Mouse (Mus musculus) cortical plate, adult 2 months (tissue): ENCODE data around the gene Tbc1d2. TPM values are rescaled to one million over a fixed set of nuclear protein-coding genes. Genes with fewer than 3 reads are reported as not detected.
"Not testable (repeated sequence)": the region's sequence is repeated elsewhere in the genome, so short reads cannot be mapped to it uniquely, and the experiment has no call there.

Experiments
- H3K27ac ChIP-seq: fragments of 200-500 bp; 2 replicates; pipeline ENCODE4 v1.5.1; 2012; ENCODE audit warnings: low read length, control low read depth, inconsistent platforms; ENCODE audit not compliant: insufficient read depth
- H3K4me1 ChIP-seq: fragments of 200-500 bp; 2 replicates; pipeline ENCODE4 v1.6.1; 2011; ENCODE audit warnings: low read length; ENCODE audit not compliant: control insufficient read depth, insufficient read depth
- H3K4me3 ChIP-seq: fragments of 200-500 bp; 2 replicates; pipeline ENCODE4 v1.5.1; 2011; ENCODE audit warnings: mild to moderate bottlenecking, low read length, control low read depth; ENCODE audit not compliant: insufficient read depth
- CTCF ChIP-seq: fragments of 200-500 bp; IDR thresholded peaks from 2 replicates; pipeline ENCODE4 v1.5.1; 2011; ENCODE audit warnings: mild to moderate bottlenecking, control low read depth, low read length; ENCODE audit not compliant: insufficient read depth; ENCODE audit errors: extremely low read depth
- POLR2A ChIP-seq: fragments of 200-500 bp; IDR thresholded peaks from 2 replicates; pipeline ENCODE4 v1.6.1; 2011; ENCODE audit warnings: mild to moderate bottlenecking, low read length, control low read depth; ENCODE audit not compliant: insufficient read depth; ENCODE audit errors: extremely low read depth
- polyA plus RNA-seq: library from polyadenylated mRNA; depleted of rRNA; stranded (reverse); fragments of >200 nt; gene quantifications from 2 replicates; pipeline ENCODE4 v1.2.3, GENCODE M21; 2012

Gene Tbc1d2
- polyA plus RNA-seq, 1 experiment = 5.6 TPM

DNA sequence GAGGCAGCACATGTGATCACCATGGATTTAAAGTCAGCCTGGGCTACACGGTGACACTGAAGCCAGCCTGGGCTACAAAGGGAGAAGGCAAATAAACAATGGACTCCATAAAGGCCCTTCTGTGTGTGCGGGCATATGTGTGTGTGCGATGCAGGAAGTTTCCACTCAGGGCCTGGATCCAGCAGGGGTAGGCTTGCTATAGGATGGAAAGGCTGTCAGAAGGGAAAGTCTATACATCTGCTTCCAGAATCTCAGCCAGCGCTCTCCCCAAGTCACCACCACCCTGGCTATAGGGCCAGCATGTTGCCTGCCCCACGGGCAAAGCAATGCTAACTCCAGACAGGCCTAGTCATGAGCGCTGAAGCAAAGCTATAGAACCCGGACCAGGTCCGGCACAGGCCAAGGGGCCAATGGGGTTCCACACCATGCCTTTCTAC, 6.3 kb downstream of the Tbc1d2 start:
- Histone ChIP-seq H3K4me3 (no peak overlapping the region), H3K27ac (peak overlapping the region; percentile 44; the same call in 1 of the 2 replicates), H3K4me1 (no peaks in the 10 kb centered on the region)
- TF ChIP-seq CTCF = no peak
- TF ChIP-seq POLR2A = no peak

DNA sequence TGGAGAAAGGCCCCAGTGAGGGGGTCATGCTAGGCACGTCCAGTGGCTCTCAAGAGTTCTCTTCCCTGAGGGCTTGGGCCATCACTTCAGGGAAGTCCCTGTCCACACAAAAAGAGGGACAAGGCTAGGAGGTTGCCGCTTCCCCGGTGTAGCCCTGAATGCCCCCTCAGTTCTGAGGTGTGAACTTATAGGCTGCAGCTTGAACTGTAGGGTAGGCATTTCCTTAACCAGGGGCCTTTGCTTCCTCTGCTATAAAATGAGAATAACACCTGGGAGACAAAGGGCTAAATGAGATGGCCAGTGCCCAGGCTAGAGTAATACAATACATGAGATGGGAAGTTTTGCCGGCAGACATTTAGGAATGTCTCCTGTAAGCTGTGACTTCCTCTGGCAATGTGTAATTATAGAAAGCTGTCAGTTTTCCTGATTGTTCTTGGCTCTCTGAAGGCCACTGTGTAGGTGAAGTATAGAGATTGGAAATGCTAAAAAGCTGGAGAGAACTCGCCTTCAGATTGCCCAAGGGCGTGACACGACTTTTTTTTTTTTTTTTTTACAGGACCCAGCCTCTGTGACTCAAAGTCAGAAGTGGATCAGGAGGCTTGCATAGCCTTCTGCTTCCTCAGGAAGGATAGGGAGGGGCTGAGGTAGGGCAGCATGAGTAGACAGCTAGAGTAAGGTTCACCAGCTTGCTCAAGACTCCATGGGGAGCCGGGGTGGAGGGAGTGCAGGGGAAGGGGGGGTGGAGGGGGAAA, 6.9 kb downstream of the Tbc1d2 start:
- TF ChIP-seq POLR2A = no peak
- TF ChIP-seq CTCF = no peak
- Histone ChIP-seq H3K27ac (no peak overlapping the region), H3K4me1 (no peaks in the 10 kb centered on the region), H3K4me3 (no peak overlapping the region)

DNA sequence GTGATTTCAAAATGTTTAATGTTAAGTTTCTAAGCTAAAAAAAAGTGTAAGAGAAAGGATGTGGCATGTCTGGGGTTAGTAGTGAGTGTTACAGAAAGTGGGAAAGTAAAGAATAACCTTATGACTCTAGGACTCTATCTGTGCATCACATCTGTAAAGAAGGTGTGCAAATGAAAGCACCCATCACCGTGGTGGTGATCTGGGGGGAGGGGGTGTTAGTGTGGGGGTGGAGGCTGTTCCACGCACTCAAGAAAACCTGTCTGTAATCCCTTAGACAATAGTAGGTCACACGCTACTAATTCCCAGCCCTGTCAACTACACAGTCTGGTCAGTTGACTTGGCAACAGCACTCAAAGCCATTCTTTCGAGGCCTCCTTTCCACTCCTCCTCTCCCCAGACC, 8.7 kb downstream of the Tbc1d2 start:
- no peak overlapping the region for H3K27ac ChIP-seq
- H3K4me3 ChIP-seq = no peak overlapping the region
- no peak for TF ChIP-seq CTCF
- no peak for TF ChIP-seq POLR2A
- no peaks in the 10 kb centered on the region for H3K4me1 ChIP-seq

GRCm38 (mm10) chr4:46639866-46640265, 10.1 kb downstream of the Tbc1d2 start:
- Histone ChIP-seq H3K27ac (no peak overlapping the region), H3K4me3 (no peak overlapping the region), H3K4me1 (peaks cover 1% of the 10 kb centered on the region; the same call in 1 of the 2 replicates)
- TF ChIP-seq CTCF (no peak), POLR2A (no peak)

DNA sequence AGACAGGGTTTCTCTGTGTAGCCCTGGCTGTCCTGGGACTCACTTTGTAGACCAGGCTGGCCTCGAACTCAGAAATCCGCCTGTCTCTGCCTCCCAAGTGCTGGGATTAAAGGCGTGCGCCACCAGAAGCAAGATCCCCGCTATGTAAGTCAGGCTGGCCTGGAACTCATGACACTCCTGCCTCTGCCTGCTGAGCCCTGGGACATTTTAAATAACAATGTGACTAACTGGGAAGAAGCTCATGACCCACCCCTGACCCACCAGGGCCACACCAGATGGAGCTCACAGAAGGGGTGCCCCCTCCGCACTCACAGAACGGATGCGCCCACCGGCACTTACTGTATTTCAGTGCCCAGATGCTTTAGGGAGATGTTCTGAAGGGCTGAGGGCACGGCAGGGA, 12.8 kb downstream of the Tbc1d2 start:
- not testable (repeated sequence) for H3K27ac ChIP-seq, H3K4me1 ChIP-seq

GRCm38 (mm10) chr4:46635702-46636430, 14.1 kb downstream of the Tbc1d2 start:
- Histone ChIP-seq H3K27ac (no peak overlapping the region), H3K4me1 (peaks cover 3% of the 10 kb centered on the region), H3K4me3 (no peak overlapping the region)
- TF ChIP-seq CTCF (no peak), POLR2A (no peak)

More for the DNA sequence above, 12.8 kb downstream of the Tbc1d2 start:
- not testable (repeated sequence) for H3K4me3 ChIP-seq

GRCm38 (mm10) chr4:46634881-46635280, 15.1 kb downstream of the Tbc1d2 start:
- Histone ChIP-seq H3K4me3 (no peak overlapping the region), H3K27ac (no peak overlapping the region; the same call in 1 of the 2 replicates), H3K4me1 (peaks cover 3% of the 10 kb centered on the region)
- no peak for TF ChIP-seq CTCF
- TF ChIP-seq POLR2A = no peak

GRCm38 (mm10) chr4:46633565-46633964, 16.4 kb downstream of the Tbc1d2 start:
- not testable (repeated sequence) for H3K4me3 ChIP-seq, H3K27ac ChIP-seq, H3K4me1 ChIP-seq

DNA sequence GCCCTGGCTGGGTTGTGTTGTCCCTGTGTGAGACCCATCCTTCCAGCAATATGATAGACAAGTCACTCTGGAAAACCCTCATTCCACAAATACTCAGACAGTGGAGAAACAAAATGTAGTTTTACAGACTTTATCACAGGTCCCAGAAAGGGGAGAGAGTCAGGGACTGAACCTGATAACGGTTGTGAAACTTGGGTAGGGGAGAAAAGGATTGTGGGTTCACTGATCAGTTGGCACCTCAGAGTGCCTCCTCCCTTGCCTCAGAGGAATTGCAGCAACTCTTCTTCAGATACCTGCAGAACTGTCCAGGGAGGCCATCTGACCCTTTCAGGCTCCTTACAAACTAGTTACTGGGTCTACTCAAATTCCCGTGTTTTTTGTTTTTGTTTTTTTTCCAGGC, 17.5 kb downstream of the Tbc1d2 start:
- no peak overlapping the region for H3K4me3 ChIP-seq
- H3K27ac ChIP-seq = no peak overlapping the region
- peaks cover 3% of the 10 kb centered on the region for H3K4me1 ChIP-seq
- TF ChIP-seq CTCF (no peak), POLR2A (no peak)

GRCm38 (mm10) chr4:46630390-46630789, 19.6 kb downstream of the Tbc1d2 start:
- no peak overlapping the region for H3K4me3 ChIP-seq
- no peak for TF ChIP-seq CTCF
- TF ChIP-seq POLR2A = no peak
- H3K27ac ChIP-seq = no peak overlapping the region
- peaks cover 3% of the 10 kb centered on the region for H3K4me1 ChIP-seq
